Mouse (Mus musculus) liver, adult 2 months (tissue): ENCODE measurements around the gene Egln1. TPM values are rescaled to one million over a fixed set of nuclear protein-coding genes. Genes with fewer than 3 reads are reported as not detected.

Source experiments
- DNase-seq: peaks from one replicate; pipeline ENCODE4 v3.0.0-alpha.2; 2011; ENCODE audit warnings: low read depth, low spot score; ENCODE audit errors: extremely low read depth
- H3K27ac ChIP-seq: fragments of 200-500 bp; replicated peaks from 2 replicates; pipeline ENCODE4 v1.5.1; 2012; ENCODE audit warnings: low read depth, mild to moderate bottlenecking, control low read depth, inconsistent platforms, low read length; ENCODE audit not compliant: insufficient read depth
- H3K27me3 ChIP-seq: fragments of 200-500 bp; 2 replicates; pipeline ENCODE4 v1.6.1; 2012; ENCODE audit warnings: mild to moderate bottlenecking, moderate library complexity, low read length, inconsistent platforms; ENCODE audit not compliant: control insufficient read depth, insufficient read depth
- H3K36me3 ChIP-seq: fragments of 200-500 bp; 2 replicates; pipeline ENCODE4 v1.6.1; 2012; ENCODE audit warnings: low read length, inconsistent platforms; ENCODE audit not compliant: control insufficient read depth, insufficient read depth
- H3K4me1 ChIP-seq: fragments of 200-500 bp; 2 replicates; pipeline ENCODE4 v1.6.1; 2011; ENCODE audit warnings: low read length; ENCODE audit not compliant: control insufficient read depth, insufficient read depth
- H3K4me3 ChIP-seq: fragments of 200-500 bp; 2 replicates; pipeline ENCODE4 v1.5.1; 2011; ENCODE audit warnings: low read depth, mild to moderate bottlenecking, control low read depth, low read length, moderate library complexity; ENCODE audit not compliant: insufficient read depth
- H3K79me2 ChIP-seq: fragments of 200-500 bp; 2 replicates; pipeline ENCODE4 v1.6.1; 2012; ENCODE audit warnings: inconsistent platforms, mild to moderate bottlenecking, low read length, moderate library complexity; ENCODE audit not compliant: control insufficient read depth, insufficient read depth
- H3K9ac ChIP-seq: fragments of 200-500 bp; 2 replicates; pipeline ENCODE4 v1.6.1; 2012; ENCODE audit warnings: low read depth, mild to moderate bottlenecking, control low read depth, inconsistent platforms, low read length
- CTCF ChIP-seq: fragments of 200-500 bp; IDR thresholded peaks from 2 replicates; pipeline ENCODE4 v1.5.1; 2011; ENCODE audit warnings: low read depth, low read length, control low read depth
- POLR2A ChIP-seq: fragments of 200-500 bp; IDR thresholded peaks from 2 replicates; pipeline ENCODE4 v1.6.1; 2011; ENCODE audit warnings: low read length, control low read depth; ENCODE audit not compliant: insufficient read depth; ENCODE audit errors: extremely low read depth
- WGBS: fragments of 180-500 bp; shearing (Covaris S2); methylation state at CpG from one replicate; pipeline ENCODE4 v1.1.7; 2018; 5-methylcytosine and 5-hydroxymethylcytosine counted together
- polyA plus RNA-seq: library from polyadenylated mRNA; depleted of rRNA; stranded (reverse); fragments of >200 nt; gene quantifications from 2 replicates; pipeline ENCODE4 v1.2.3, GENCODE M21; 2012
- total RNA-seq: library from RNA; depleted of rRNA; stranded (reverse); fragments of >200 nt; gene quantifications from 2 replicates; pipeline ENCODE4 v1.2.3, GENCODE M21; 2014

Gene Egln1
- total and polyA plus RNA-seq, 2 experiments, result 11.2 to 12.1 TPM

- H3K4me3 ChIP-seq, result no peak overlapping the region
- no peaks in the 10 kb centered on the region for H3K27me3 ChIP-seq
- peaks cover 2% of the 10 kb centered on the region; the same call in 1 of the 2 replicates for H3K36me3 ChIP-seq
- no peak overlapping the region for H3K27ac ChIP-seq
- no peak for TF ChIP-seq CTCF
- no peak for TF ChIP-seq POLR2A
- WGBS, result 86% methylated on average over 10 of the region's 10 CpGs
- H3K9ac ChIP-seq, result no peak overlapping the region
- H3K4me1 ChIP-seq, result peaks cover 4% of the 10 kb centered on the region
- no peak for DNase-seq
- H3K79me2 ChIP-seq, result no peaks in the 10 kb centered on the region
These were observed 38.8 kb downstream of the Egln1 start for GRCm38 (mm10) chr8:124910349-124910748.

GRCm38 (mm10) chr8:124909936-124910335 is 39.2 kb downstream of the Egln1 start:
- peaks cover 2% of the 10 kb centered on the region; the same call in 1 of the 2 replicates for H3K36me3 ChIP-seq
- H3K27ac ChIP-seq, result no peak overlapping the region
- H3K4me1 ChIP-seq, result peaks cover 5% of the 10 kb centered on the region

GRCm38 (mm10) chr8:124905482-124905881 is 43.6 kb downstream of the Egln1 start:
- peaks cover 7% of the 10 kb centered on the region; the same call in 1 of the 2 replicates for H3K36me3 ChIP-seq
- DNase-seq, result no peak

More at GRCm38 (mm10) chr8:124909936-124910335, 39.2 kb downstream of the Egln1 start:
- Histone ChIP-seq H3K9ac (no peak overlapping the region), H3K4me3 (no peak overlapping the region), H3K79me2 (no peaks in the 10 kb centered on the region), H3K27me3 (no peaks in the 10 kb centered on the region)
- no peak for DNase-seq
- no peak for TF ChIP-seq CTCF
- no peak for TF ChIP-seq POLR2A
- 96% methylated on average over 16 of the region's 16 CpGs for WGBS

GRCm38 (mm10) chr8:124903198-124903597 is 45.9 kb downstream of the Egln1 start:
- H3K79me2 ChIP-seq, result peaks cover 6% of the 10 kb centered on the region; the same call in 1 of the 2 replicates
- H3K27ac ChIP-seq, result no peak overlapping the region
- H3K36me3 ChIP-seq, result peaks cover 12% of the 10 kb centered on the region; the same call in 1 of the 2 replicates
- WGBS, result 40% methylated on average over 15 of the region's 15 CpGs
- TF ChIP-seq CTCF, result no peak
- no peak for TF ChIP-seq POLR2A
- no peaks in the 10 kb centered on the region for H3K27me3 ChIP-seq
- peaks cover 10% of the 10 kb centered on the region for H3K4me1 ChIP-seq
- H3K9ac ChIP-seq, result no peak overlapping the region
- no peak overlapping the region for H3K4me3 ChIP-seq
- peak; percentile 44 for DNase-seq

More at GRCm38 (mm10) chr8:124905482-124905881, 43.6 kb downstream of the Egln1 start:
- Histone ChIP-seq H3K9ac (no peak overlapping the region), H3K27me3 (no peaks in the 10 kb centered on the region), H3K4me3 (no peak overlapping the region), H3K27ac (no peak overlapping the region), H3K79me2 (no peaks in the 10 kb centered on the region), H3K4me1 (peaks cover 4% of the 10 kb centered on the region; the same call in 1 of the 2 replicates)
- 94% methylated on average over 2 of the region's 2 CpGs for WGBS
- TF ChIP-seq POLR2A (no peak), CTCF (no peak)

- TF ChIP-seq POLR2A, result no peak
- no peak for TF ChIP-seq CTCF
- Histone ChIP-seq H3K27me3 (no peaks in the 10 kb centered on the region), H3K4me3 (peak overlapping the region; percentile 90), H3K4me1 (peaks cover 12% of the 10 kb centered on the region), H3K9ac (peak overlapping the region; percentile 88), H3K27ac (no peak overlapping the region), H3K79me2 (peaks cover 19% of the 10 kb centered on the region), H3K36me3 (peaks cover 12% of the 10 kb centered on the region; the same call in 1 of the 2 replicates)
- 2% methylated on average over 31 of the region's 31 CpGs for WGBS
- DNase-seq, result no peak
These were observed 50.7 kb downstream of the Egln1 start for GRCm38 (mm10) chr8:124898251-124898905.
